Comparison of ENCODE assay signal across 9 mouse cellular contexts in the genomic region with DNA sequence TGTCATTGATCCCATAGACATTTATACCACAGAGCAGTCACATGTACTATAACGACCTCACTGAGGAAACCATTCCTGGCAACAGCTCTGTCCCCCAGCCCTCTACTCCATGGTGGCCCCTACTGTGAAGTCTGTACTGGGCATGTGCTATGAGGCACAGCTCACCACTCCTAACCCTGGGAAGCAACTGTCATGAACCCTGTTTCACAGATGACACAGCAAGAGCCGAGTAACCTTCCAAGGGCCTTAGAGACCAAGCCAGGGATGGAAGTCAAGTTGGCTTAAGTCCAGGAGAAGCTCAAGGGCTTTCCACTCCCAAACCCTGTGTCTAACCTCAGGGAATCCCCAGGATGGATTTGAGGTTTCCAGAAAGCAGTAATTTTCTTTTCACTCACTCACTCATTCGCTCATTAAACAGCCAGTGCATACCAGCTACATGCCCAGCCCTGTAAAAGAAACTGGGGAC.
DNase-seq lines count a peak whose midpoint lies in the region; ATAC-seq and TF ChIP-seq lines count a peak whose summit lies in the region.
"Had no signal": no experiment of that assay in that cellular context is flagged by ENCODE, and none has a peak within 500 bp of the region (broad histone marks: within the 10 kb centered on the region; RNA-seq: fewer than 3 reads in every experiment).

No protein-coding gene starts in this region.

- no peak overlapping the region for H3K27ac ChIP-seq in kidney, embryonic 16.5 days (ENCODE audit: low read length)
- no peak overlapping the region for H3K27ac ChIP-seq in liver, embryonic 14.5 days

- ATAC-seq in kidney, embryonic 16.5 days (ENCODE audit: low FRiP score, low TSS enrichment) = peak; percentile 57; the same call in 1 of the 2 replicates
- peak; percentile 31; the same call in 1 of the 2 replicates for ATAC-seq in liver, embryonic 14.5 days (ENCODE audit: insufficient read depth)

- TF ChIP-seq CTCF in liver, embryonic 14.5 days (IDR thresholded peaks at IDR 0.05; ENCODE audit: low read depth) = no peak

- no peaks in the 10 kb centered on the region for H3K36me3 ChIP-seq in kidney, embryonic 16.5 days (ENCODE audit: insufficient read depth, low read length)
- no peaks in the 10 kb centered on the region for H3K36me3 ChIP-seq in liver, embryonic 14.5 days (replicated peaks; ENCODE audit: control insufficient read depth, insufficient read depth, low read depth)

- H3K4me3 ChIP-seq in kidney, embryonic 16.5 days (ENCODE audit: low read length) = no peak overlapping the region
- no peak overlapping the region for H3K4me3 ChIP-seq in liver, embryonic 14.5 days (ENCODE audit: insufficient read depth in 1 of 2, low read depth in 2 of 2, low read length in 2 of 2)

- H3K4me1 ChIP-seq in kidney, embryonic 16.5 days (ENCODE audit: insufficient read depth, low read length) = peaks cover 15% of the 10 kb centered on the region
- peaks cover 0 to 8% of the 10 kb centered on the region in 2 experiments; a peak in 2 of 4 replicates for H3K4me1 ChIP-seq in liver, embryonic 14.5 days (replicated peaks; ENCODE audit: control insufficient read depth in 2 of 2, insufficient read depth in 2 of 2, low read length in 1 of 2)

- no peak overlapping the region for H3K4me2 ChIP-seq in kidney, embryonic 16.5 days (replicated peaks; ENCODE audit: low read depth, low read length)
- H3K4me2 ChIP-seq in liver, embryonic 14.5 days (ENCODE audit: low read depth) = no peak overlapping the region

- H3K27me3 ChIP-seq in kidney, embryonic 16.5 days (ENCODE audit: insufficient read depth, low read length) = no peaks in the 10 kb centered on the region
- no peaks in the 10 kb centered on the region for H3K27me3 ChIP-seq in liver, embryonic 14.5 days (ENCODE audit: control insufficient read depth, insufficient read depth, low read length)

- DNase-seq in cerebellum, adult 9-10 months = peak; percentile 4
- no peak for DNase-seq in cerebellum, postnatal 4 days (ENCODE audit: low spot score in 2 of 2)
- no peak for DNase-seq in kidney, adult 11 months
- DNase-seq in adrenal gland, postnatal 14 days = peak; percentile 16
- no peak for DNase-seq in liver, embryonic 14.5 days (ENCODE audit: low read depth in 3 of 3, low spot score in 3 of 3)
- DNase-seq in spleen, adult 18-20 months = no peak
- DNase-seq in retina, postnatal 1 day = no peak
- DNase-seq: kidney, postnatal 36 days had no signal

- no peak for TF ChIP-seq EP300 in liver, embryonic 14.5 days (IDR thresholded peaks at IDR 0.05; ENCODE audit: low read depth)

- no peak overlapping the region for H3K9ac ChIP-seq in kidney, embryonic 16.5 days (replicated peaks; ENCODE audit: low read length)
- no peak overlapping the region for H3K9ac ChIP-seq in liver, embryonic 14.5 days (replicated peaks)

- 64% methylated on average over 3 of the region's 3 CpGs for WGBS in kidney, embryonic 16.5 days
- 52% methylated on average over 3 of the region's 3 CpGs for WGBS in liver, embryonic 14.5 days (ENCODE audit: insufficient replicate concordance)

- no peaks in the 10 kb centered on the region for H3K9me3 ChIP-seq in kidney, embryonic 16.5 days (ENCODE audit: low read length)
- no peaks in the 10 kb centered on the region for H3K9me3 ChIP-seq in liver, embryonic 14.5 days (ENCODE audit: control insufficient read depth, low read length)

Comparison
In these comparisons a context has a peak if more than half of its experiments do, and no peak if none do; other contexts are left out.
1. DNase-seq: peak in cerebellum, adult 9-10 months (single experiment) and adrenal gland, postnatal 14 days (single experiment); none in cerebellum, postnatal 4 days (0 of 2), kidney, adult 11 months (single experiment), liver, embryonic 14.5 days (0 of 3), spleen, adult 18-20 months (0 of 2) and retina, postnatal 1 day (single experiment).